Mouse (Mus musculus) hindbrain, embryonic 11.5 days (tissue): ENCODE data around the gene Erf. TPM values are rescaled to one million over a fixed set of nuclear protein-coding genes. Genes with fewer than 3 reads are reported as not detected.

ENCODE experiments used
- ATAC-seq: fragments of 200-750 bp; cut with Nextera tagmentation; 2 replicates; pipeline ENCODE4 v1.8.0; 2017; ENCODE audit warnings: mild to moderate bottlenecking, moderate TSS enrichment, moderate library complexity; ENCODE audit not compliant: low FRiP score
- DNase-seq: peaks from one replicate; pipeline ENCODE4 v3.0.0-alpha.2; 2015; ENCODE audit warnings: low spot score
- H3K27ac ChIP-seq: fragments of 300-500 bp; sonication (generic); 2 replicates; pipeline ENCODE4 v1.5.1; 2014; ENCODE audit warnings: mild to moderate bottlenecking, low read depth, low read length
- H3K27me3 ChIP-seq: fragments of 300-500 bp; sonication (generic); 2 replicates; pipeline ENCODE4 v1.6.1; 2014; ENCODE audit warnings: mild to moderate bottlenecking, low read length, moderate library complexity, mixed read lengths; ENCODE audit not compliant: control insufficient read depth, insufficient read depth
- H3K36me3 ChIP-seq: fragments of 300-500 bp; sonication (generic); 2 replicates; pipeline ENCODE4 v1.6.1; 2014; ENCODE audit warnings: mild to moderate bottlenecking, low read length, moderate library complexity, mixed read lengths; ENCODE audit not compliant: control insufficient read depth, insufficient read depth
- H3K4me1 ChIP-seq: fragments of 300-500 bp; sonication (generic); replicated peaks from 2 replicates; pipeline ENCODE4 v1.6.1; 2014; ENCODE audit warnings: low read length, mixed read lengths; ENCODE audit not compliant: control insufficient read depth, insufficient read depth
- H3K4me2 ChIP-seq: fragments of 300-500 bp; sonication (generic); replicated peaks from 2 replicates; pipeline ENCODE4 v1.6.1; 2014; ENCODE audit warnings: mild to moderate bottlenecking, low read depth, low read length
- H3K4me3 ChIP-seq: fragments of 300-500 bp; sonication (generic); 2 replicates; pipeline ENCODE4 v1.5.1; 2014; ENCODE audit warnings: low read depth, low read length
- H3K9ac ChIP-seq: fragments of 300-500 bp; sonication (generic); 2 replicates; pipeline ENCODE4 v1.6.1; 2014; ENCODE audit warnings: low read depth, low read length
- H3K9me3 ChIP-seq: fragments of 300-500 bp; sonication (generic); 2 replicates; pipeline ENCODE4 v1.6.1; 2016; ENCODE audit warnings: low read length; ENCODE audit not compliant: control insufficient read depth
- WGBS: fragments of 180-500 bp; shearing (Covaris S2); extraction: QIAGEN DNeasy Blood & Tissue Kit; methylation state at CpG from one replicate; pipeline ENCODE4 v1.1.7; 2014; 5-methylcytosine and 5-hydroxymethylcytosine counted together
- polyA plus RNA-seq: library from polyadenylated mRNA; unstranded; fragments of >200 nt; fragmentation: Nextera tagmentation; extraction: Ambion mirVana; gene quantifications from 2 replicates; pipeline ENCODE4 v1.2.1, GENCODE M21; 2014

Gene Erf
- polyA plus RNA-seq, 1 experiment from 2014 or later = 14.2 TPM

- ATAC-seq = no peak
- H3K27me3 ChIP-seq = no peaks in the 10 kb centered on the region
- no peak overlapping the region for H3K9ac ChIP-seq
- no peak overlapping the region for H3K4me3 ChIP-seq
- peaks cover 22% of the 10 kb centered on the region for H3K4me1 ChIP-seq
- H3K36me3 ChIP-seq = no peaks in the 10 kb centered on the region
- H3K27ac ChIP-seq = no peak overlapping the region
- no peaks in the 10 kb centered on the region for H3K9me3 ChIP-seq
- no peak overlapping the region for H3K4me2 ChIP-seq
- WGBS = 89% methylated on average over 4 of the region's 4 CpGs
- no peak for DNase-seq
These were observed 26.8 kb upstream of the Erf start for GRCm38 (mm10) chr7:25277405-25277804.

DNA sequence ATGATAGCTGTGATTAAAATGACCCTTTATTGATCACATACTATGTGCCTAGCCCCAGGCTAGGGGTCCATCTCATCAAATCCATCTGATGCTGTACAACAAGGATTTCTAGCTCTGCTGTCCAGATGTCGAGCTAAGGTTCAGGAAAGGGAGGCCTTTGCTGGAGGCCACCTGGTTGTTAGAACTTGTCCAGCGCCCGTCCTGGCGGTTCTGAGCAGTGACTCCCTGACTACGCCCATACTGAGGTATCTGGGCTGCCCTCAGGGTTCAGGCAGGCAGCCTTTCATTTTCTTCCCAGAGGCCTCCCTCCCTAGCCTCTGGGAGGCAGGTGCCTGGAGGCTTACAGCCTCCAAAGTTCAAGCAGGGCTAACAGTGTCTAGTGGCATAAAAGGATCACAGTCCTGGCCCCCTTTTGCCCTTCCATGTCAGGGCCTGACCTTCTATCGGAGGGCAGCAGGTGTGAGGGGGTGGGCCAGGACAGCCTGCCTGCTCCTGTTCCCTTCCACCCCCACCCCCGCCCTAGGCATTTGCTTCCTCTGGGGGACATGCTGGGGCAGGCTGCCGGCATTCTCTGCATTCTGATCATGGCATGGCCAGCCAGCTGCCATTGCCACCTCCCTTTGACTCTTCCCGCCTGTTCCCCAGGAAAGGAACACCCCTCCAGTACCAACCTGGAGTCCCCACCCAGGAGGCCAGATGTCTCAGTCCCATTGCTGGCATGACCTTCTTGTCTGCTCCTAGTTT, 25.2 kb upstream of the Erf start:
- H3K4me3 ChIP-seq = no peak overlapping the region
- peaks cover 17% of the 10 kb centered on the region for H3K4me1 ChIP-seq
- DNase-seq (no peak), ATAC-seq (no peak)
- no peak overlapping the region for H3K4me2 ChIP-seq
- no peaks in the 10 kb centered on the region for H3K27me3 ChIP-seq
- H3K36me3 ChIP-seq = no peaks in the 10 kb centered on the region
- H3K27ac ChIP-seq = no peak overlapping the region
- WGBS = 61% methylated on average over 9 of the region's 9 CpGs
- H3K9me3 ChIP-seq = no peaks in the 10 kb centered on the region
- no peak overlapping the region; the same call in 1 of the 2 replicates for H3K9ac ChIP-seq

- H3K4me2 ChIP-seq = no peak overlapping the region
- no peaks in the 10 kb centered on the region for H3K36me3 ChIP-seq
- DNase-seq = no peak
- H3K4me3 ChIP-seq = no peak overlapping the region
- H3K9ac ChIP-seq = no peak overlapping the region; the same call in 1 of the 2 replicates
- H3K9me3 ChIP-seq = no peaks in the 10 kb centered on the region
- ATAC-seq = no peak
- WGBS = 91% methylated on average over 3 of the region's 3 CpGs
- no peaks in the 10 kb centered on the region for H3K27me3 ChIP-seq
- peaks cover 10% of the 10 kb centered on the region for H3K4me1 ChIP-seq
- no peak overlapping the region for H3K27ac ChIP-seq
These were observed 24.4 kb upstream of the Erf start for GRCm38 (mm10) chr7:25274996-25275395.

DNA sequence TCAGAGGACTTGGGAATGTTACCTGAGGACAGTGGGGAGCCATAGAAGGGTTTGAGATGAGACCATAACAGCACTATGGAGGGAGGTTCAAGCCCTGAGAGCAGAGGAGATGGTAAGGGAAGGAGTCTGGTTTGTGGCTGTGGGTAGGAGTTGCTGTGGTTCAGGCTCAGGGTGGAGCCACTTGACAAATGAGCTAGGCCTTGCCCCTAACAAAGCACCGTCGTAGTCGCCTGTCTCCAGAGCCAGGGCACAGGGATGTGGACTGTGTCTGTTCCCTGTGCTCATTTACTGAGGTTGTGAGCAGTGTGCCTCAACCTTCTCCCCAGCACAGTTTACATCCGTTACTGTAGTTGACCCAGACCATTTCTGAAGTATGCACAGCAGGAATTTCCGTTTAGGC, 24.0 kb upstream of the Erf start:
- H3K27me3 ChIP-seq = no peaks in the 10 kb centered on the region
- H3K4me3 ChIP-seq = no peak overlapping the region
- no peak overlapping the region for H3K27ac ChIP-seq
- peak overlapping the region; percentile 4; the same call in 1 of the 2 replicates for H3K9ac ChIP-seq
- H3K9me3 ChIP-seq = no peaks in the 10 kb centered on the region
- no peaks in the 10 kb centered on the region for H3K36me3 ChIP-seq
- H3K4me1 ChIP-seq = peaks cover 8% of the 10 kb centered on the region
- 70% methylated on average over 5 of the region's 5 CpGs for WGBS
- no peak overlapping the region for H3K4me2 ChIP-seq
- DNase-seq (no peak), ATAC-seq (no peak)

GRCm38 (mm10) chr7:25273259-25274241, 23.0 kb upstream of the Erf start:
- DNase-seq (no peak), ATAC-seq (no peak)
- Histone ChIP-seq H3K4me3 (no peak overlapping the region), H3K9ac (no peak overlapping the region), H3K36me3 (no peaks in the 10 kb centered on the region), H3K9me3 (no peaks in the 10 kb centered on the region), H3K4me1 (peaks cover 9% of the 10 kb centered on the region), H3K4me2 (no peak overlapping the region), H3K27ac (no peak overlapping the region), H3K27me3 (no peaks in the 10 kb centered on the region)
- WGBS = 91% methylated on average over 21 of the region's 22 CpGs

DNA sequence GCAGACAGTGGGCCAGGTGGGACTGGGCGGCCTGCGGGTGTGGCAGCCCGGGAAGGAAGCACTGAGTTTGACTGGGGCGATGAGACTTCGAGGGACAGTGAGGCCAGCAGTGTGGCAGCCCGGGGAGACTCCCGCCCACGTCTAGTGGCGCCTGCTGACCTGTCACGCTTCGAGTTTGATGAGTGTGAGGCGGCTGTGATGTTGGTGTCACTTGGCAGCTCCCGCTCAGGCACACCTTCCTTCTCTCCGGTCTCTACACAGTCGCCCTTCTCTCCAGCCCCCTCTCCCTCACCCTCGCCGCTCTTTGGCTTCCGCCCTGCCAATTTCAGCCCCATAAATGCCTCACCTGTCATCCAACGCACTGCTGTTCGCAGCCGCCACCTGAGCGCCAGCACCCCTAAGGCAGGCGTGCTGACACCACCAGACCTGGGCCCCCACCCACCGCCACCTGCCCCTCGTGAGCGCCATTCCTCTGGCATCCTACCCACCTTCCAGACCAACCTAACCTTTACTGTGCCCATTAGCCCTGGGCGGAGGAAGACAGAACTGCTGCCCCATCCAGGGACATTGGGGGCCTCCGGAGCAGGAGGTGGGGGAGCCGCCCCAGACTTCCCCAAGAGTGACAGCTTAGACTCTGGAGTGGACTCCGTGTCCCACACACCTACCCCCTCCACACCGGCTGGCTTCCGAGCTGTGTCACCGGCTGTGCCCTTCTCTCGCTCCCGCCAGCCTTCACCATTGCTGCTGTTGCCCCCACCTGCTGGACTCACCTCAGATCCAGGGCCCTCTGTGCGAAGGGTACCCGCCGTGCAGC, 22.1 kb upstream of the Erf start:
- 91% methylated on average over 38 of the region's 38 CpGs for WGBS
- no peak overlapping the region for H3K4me3 ChIP-seq

DNA sequence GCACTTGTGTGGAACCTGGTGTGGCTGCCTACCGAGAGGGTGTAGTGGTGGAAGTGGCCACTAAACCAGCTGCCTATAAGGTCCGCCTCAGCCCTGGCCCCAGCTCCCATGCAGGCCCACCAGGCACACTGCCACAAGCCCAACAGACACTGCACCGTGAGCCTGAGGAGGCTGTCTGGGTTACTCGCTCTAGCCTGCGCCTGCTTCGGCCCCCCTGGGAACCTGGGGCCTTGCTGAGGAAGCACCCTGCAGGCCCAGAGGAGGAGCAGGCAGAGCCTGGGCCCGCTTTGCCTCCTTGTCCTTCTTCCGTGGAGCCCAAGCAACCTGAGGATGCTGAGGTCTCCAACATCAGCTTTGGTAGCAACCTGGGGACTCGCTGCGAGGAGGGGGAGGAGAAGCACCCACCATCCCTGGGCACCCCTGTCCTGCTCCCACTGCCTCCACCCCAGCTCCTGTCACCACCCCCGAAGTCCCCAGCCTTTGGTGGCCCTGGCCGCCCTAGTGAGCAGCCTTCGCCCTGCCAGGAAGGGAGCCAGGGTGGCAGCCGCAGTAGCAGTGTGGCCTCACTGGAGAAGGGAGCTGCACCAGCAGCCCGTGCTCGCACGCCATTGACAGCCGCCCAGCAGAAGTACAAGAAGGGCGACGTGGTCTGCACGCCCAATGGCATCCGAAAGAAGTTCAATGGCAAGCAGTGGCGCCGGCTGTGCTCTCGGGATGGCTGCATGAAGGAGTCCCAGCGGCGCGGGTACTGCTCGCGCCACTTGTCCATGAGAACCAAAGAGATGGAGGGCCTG, 21.3 kb upstream of the Erf start:
- 86% methylated on average over 30 of the region's 30 CpGs for WGBS
- no peaks in the 10 kb centered on the region for H3K36me3 ChIP-seq
- H3K4me2 ChIP-seq = no peak overlapping the region
- H3K9me3 ChIP-seq = no peaks in the 10 kb centered on the region
- DNase-seq (no peak), ATAC-seq (no peak)
- no peaks in the 10 kb centered on the region for H3K27me3 ChIP-seq
- H3K27ac ChIP-seq = no peak overlapping the region
- H3K4me3 ChIP-seq = no peak overlapping the region
- H3K4me1 ChIP-seq = peaks cover 3% of the 10 kb centered on the region
- H3K9ac ChIP-seq = no peak overlapping the region

More for the DNA sequence above, 22.1 kb upstream of the Erf start:
- 0 out of 2 replicates have a peak overlapping the region, but pooled peaks have one; percentile 16 for H3K9ac ChIP-seq
- peaks cover 5% of the 10 kb centered on the region for H3K4me1 ChIP-seq
- ATAC-seq = no peak
- H3K9me3 ChIP-seq = no peaks in the 10 kb centered on the region
- no peaks in the 10 kb centered on the region for H3K36me3 ChIP-seq
- H3K4me2 ChIP-seq = no peak overlapping the region
- no peak overlapping the region for H3K27ac ChIP-seq
- DNase-seq = no peak
- no peaks in the 10 kb centered on the region for H3K27me3 ChIP-seq
